Mouse (Mus musculus) lung, adult 18-20 months (tissue): ENCODE results near the gene Rpf1.

Experiments
- DNase-seq, 2 experiments: peaks; one replicate each; pipeline ENCODE4 v3.0.0; 2022; ENCODE audit warnings: mixed read lengths in 2 of 2

The Rpf1 gene

DNA sequence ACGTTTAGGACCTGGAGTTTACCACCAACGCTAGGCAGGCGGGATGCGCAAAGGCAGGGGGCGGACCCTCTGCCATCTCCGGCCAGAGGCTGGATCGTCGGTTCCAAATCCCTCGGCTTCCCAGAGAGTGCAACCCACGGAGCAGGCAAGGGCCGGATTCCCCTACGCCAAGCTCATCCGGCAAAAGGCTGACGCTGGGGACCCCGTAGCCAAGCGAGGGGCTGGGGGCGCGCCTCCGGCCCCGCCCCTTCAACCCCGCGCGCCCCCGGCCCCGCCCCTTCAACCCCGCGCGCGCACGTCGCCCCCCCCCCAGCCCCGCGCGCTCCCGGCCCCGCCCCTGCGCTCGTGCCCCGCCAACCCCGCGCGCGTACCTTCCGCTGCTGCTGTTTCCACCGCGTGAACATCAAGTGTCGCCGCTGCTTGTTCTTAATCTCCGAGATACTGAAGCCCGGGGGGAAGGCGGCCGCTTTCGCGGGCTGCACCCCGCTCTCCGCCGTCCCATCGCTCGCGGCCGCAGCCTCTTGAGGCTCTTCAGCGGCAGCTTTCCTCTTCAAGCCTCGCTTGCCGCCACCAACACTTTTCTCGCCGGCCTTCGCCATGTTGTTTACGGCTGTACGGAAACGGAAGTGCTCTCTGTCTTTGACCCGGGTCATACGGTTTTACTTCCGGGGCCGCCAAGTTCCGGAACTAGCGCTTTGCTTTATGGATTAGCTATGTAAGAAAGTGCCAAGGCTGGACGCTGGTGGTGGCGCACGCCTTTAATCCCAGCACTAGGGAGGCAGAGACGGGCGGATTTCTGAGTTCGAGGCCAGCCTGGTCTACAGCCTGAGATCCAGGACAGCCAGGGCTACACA lies at the start of gene Rpf1:
Gene Rpf1 (minus strand): TSS at position 632 of the 854 bp plus-strand sequence.
- peak; percentile 93 to 94 for DNase-seq

DNA sequence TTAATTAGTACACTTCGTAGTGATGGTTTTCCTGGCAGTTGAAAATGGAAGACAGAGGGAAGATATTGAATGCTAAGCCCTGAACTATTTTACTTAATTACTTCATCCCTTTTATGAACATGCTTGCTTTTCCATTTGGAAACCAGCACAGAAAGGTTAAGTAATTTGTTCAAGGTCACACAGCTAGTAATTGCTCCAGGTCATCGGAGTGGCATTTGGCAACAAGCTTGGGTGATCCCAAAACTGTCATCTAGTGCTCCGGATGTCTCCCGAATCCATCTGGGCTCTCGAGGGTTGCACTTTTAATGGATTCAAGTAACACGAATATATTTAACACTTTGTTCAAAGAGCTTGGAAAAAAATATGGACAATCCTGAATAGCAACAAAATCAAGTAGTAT lies 49.7 kb upstream of the Rpf1 start:
- DNase-seq = no peak

GRCm38 (mm10) chr3:146570148-146570782 lies 49.0 kb upstream of the Rpf1 start, which contains the start of gene Uox:
TSS of gene Uox (plus strand) at chr3:146570426.
- DNase-seq = no peak

- DNase-seq = no peak
Measured at GRCm38 (mm10) chr3:146569594-146569993, 48.4 kb upstream of the Rpf1 start.

- no peak for DNase-seq
Measured at GRCm38 (mm10) chr3:146567884-146568530, 46.8 kb upstream of the Rpf1 start.

- no peak for DNase-seq
Measured at GRCm38 (mm10) chr3:146567366-146567765, 46.1 kb upstream of the Rpf1 start.

DNA sequence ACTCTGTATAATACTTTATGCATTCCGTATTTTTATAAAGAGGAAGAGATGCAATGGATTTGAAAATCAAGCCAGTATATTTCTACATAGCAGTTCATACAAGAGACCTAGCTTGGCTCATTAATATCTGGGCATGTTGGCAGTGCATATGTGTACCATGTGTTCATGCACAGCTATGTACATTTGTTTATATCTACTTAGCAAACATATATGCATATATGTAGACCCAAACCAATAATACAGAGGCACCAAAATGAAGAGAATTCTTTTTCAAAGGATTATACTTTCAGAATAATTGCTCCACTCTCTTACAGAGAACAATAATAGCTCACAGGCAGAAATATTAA lies 43.8 kb upstream of the Rpf1 start:
- DNase-seq = no peak

GRCm38 (mm10) chr3:146564268-146565064 lies 43.2 kb upstream of the Rpf1 start:
- DNase-seq = peak; percentile 44 to 53

- DNase-seq = no peak
Measured at GRCm38 (mm10) chr3:146562936-146563335, 41.7 kb upstream of the Rpf1 start.

- DNase-seq = no peak
Measured at GRCm38 (mm10) chr3:146557507-146557906, 36.3 kb upstream of the Rpf1 start.

DNA sequence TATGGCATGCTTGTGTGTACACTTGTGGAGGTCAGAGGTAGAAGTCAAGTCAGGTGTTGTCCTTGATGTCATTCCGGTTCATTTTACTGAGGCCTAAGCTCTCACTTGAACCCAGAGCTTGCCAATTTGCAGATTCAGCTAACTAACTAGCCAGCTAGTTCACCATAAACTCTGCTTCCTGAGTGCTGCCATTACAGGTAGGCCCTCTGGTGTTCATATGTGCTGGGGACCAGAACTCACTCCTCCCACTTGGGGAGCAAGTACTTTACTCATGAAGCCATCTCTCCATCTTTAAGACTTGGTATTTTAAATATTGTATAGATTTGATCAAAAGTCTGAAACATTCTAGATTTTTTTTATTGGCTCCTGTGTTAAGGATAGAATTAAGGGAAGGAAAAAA lies 35.3 kb upstream of the Rpf1 start:
- no peak for DNase-seq

- DNase-seq = no peak
Measured at GRCm38 (mm10) chr3:146554816-146555215, 33.6 kb upstream of the Rpf1 start.

DNA sequence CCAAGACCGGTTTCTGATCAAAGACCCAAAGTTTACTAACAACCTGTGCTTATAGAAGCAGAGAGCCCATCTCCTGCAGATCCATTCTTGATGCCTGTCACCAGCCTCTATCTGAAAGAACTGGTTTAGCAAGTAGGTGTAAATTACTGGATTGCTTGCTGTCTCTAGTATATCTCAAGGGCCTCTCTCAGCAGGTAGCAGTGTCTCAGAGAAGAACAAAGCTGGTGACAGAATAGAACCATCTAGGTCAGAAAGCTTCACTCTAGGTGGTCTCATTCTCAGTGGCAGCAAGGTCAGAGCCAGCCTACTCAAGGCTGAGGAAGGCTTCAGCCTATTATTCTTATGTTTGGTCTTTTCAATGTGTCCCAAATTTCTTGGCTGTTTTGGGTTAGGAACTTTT lies 22.4 kb upstream of the Rpf1 start:
- no peak for DNase-seq

DNA sequence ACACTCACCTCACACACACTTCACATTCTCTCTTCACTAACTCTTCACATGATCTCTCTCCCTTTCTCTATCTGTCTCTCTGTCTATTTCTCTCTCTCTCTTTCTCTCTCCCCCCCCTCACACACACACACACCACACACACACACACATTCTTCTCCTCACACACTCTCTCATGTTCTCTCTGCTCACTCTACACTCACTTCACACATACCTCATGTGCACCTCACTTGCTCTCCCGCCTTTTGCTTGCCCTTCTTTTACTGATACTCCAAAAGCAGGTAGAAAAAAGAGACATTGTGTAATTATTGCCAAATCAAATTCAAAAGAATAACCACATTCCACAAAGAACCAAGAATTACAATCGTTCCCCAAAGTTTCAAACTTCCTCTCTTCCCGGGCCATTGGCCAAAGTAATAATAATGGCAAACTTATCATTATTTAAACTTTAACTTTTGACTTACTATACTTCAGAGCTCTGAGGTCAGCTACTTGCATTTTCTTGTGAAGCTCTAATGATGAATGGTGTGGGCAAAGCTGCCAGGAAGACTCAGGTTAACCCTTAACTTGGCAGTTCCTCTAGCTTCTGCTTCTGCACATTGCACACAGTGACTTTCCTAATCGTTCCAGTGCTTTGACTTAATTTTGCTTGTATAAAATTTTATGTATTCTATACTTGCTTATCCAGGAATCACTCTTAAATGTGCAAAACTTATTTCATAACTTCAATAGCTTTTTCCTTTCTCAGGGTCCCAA lies 19.5 kb upstream of the Rpf1 start:
- DNase-seq = no peak

- no peak for DNase-seq
Measured at GRCm38 (mm10) chr3:146534986-146535385, 13.8 kb upstream of the Rpf1 start.

- no peak for DNase-seq
Measured at GRCm38 (mm10) chr3:146528335-146528734, 7.1 kb upstream of the Rpf1 start.

DNA sequence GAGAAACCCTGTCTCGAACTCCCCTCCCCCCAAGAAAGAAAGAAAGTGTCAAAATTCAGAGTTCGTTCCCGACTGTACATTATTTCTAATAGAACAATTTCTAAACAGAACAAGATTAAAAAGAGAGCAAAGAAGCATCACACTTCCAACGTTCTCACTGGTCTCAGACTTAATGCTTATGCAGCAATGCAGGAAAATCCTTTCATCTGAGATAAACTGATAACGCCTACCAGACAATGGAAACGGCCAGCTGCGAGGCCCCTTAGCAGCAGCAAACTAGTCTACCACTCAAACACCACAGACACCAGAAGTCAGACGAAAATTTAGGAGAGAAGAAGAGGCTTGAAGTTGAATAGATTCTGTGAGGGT lies 407 bp upstream of the Rpf1 start:
- no peak for DNase-seq

- DNase-seq = no peak
Measured at GRCm38 (mm10) chr3:146520226-146520797, 917 bp downstream of the Rpf1 start.

GRCm38 (mm10) chr3:146506711-146507110 lies 14.5 kb downstream of the Rpf1 start:
- no peak for DNase-seq

DNA sequence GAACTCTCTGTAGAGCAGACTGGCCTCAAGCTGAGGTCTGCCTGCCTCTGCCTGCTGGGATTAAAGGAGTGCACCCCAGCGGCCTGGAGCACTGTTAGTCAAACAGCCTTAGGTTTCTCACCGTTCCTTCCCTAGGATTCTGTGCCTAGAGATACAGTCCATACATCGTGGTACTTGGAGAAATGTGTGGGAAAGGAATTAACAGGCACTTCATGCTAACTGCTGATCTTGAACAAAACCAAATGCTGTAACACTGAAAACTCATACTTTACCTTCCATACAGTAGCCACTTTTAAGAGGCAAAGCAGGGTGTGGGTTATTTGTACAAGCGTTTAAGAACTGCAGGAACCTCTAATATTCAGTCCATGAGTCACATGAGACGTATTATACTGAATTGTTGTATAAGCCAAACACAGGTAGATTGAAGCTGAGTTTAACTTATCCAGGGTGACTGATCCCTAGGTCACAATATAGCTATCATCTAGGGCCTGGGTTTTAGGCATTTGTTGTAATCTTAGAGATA lies 19.6 kb downstream of the Rpf1 start:
- DNase-seq = no peak

- no peak for DNase-seq
Measured at GRCm38 (mm10) chr3:146500810-146501201, 20.4 kb downstream of the Rpf1 start.
